Mouse (Mus musculus) spleen, postnatal 10 days (tissue): Measurements from ENCODE around the gene Slc16a10.
A peak's percentile ranks its signal among the peaks of the same experiment; 100 is the strongest.

Experiments
- DNase-seq, 2 experiments: peaks; one replicate each; pipeline ENCODE4 v3.0.0; 2021 to 2022; ENCODE audit warnings: low spot score in 2 of 2

Gene Slc16a10

DNA sequence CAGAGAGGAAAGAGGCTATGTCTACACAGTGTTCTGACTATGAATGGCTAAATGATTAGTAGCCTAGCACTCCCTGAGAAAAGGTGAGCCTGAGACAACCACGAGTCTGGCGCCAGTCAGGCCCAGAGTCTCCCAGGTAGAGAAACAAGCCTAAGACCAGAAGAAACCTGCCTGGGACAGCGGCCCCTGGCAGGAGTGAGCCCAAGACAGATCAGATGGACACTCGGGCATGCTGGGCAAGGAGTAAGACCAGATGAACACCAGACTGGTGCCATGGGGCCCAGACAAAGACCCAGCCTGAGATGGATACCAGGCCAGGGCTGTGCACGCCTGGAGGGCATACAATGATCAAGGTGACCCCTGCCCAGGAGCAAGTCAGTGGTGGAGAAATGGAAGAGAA is 32.5 kb downstream of the Slc16a10 start:
- DNase-seq, result no peak

GRCm38 (mm10) chr10:40108992-40109391 is 33.1 kb downstream of the Slc16a10 start:
- DNase-seq, result no peak

DNA sequence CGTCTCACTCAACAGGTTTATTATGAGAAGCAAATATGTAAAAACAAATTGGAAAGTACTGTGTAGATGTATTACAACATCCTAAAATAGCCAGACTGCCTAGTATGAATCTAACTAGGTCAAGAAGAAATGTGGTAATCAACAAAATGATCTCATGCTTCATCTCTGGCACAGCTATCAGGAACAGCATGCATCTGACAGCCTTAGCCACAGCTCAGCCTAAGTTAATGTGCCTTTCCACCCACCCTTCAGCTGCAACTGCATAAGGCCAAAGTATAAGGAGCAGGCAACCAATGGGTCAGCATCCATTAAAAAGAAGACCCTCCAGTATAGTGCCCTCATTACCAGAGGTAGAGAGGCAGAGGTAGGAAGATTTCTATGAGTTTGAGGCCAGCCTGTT is 34.1 kb downstream of the Slc16a10 start:
- no peak for DNase-seq

DNA sequence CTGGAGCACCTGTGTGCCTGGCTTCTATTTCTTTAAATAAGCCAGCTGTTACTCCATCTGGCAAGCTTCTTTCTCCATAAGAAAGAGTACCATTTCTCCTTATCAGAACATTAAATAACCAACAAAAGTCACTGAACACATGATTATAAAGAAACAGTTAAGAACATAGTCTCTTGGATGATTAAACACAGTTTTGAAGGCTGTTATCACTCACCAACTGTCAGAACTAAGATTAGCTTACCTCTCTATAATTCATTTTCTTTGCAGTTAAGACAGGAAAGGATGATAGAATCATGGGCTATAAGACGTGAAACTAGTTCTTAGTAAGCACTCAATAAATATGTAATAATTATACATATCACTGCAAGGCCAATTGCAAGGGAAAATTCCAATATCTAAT is 36.9 kb downstream of the Slc16a10 start:
- no peak for DNase-seq

DNA sequence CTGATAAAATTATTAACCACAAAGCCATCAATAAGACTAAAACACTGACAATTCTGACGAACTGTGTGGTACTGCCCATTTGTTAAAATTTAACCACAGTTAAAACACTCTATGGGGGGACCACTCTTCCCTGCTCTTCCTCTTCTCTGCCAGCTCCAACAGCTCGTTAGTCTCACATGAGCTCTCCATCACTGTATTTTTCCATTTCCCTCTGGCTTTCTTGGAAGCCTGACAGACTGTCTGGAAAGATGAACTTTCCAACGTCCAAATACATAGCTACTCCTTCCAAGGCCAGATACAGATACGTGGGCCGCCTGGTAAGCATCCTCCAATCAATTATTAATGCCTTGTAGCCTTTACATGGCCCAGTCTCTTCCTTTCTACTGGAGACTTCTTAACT is 38.3 kb downstream of the Slc16a10 start:
- DNase-seq, result no peak

DNA sequence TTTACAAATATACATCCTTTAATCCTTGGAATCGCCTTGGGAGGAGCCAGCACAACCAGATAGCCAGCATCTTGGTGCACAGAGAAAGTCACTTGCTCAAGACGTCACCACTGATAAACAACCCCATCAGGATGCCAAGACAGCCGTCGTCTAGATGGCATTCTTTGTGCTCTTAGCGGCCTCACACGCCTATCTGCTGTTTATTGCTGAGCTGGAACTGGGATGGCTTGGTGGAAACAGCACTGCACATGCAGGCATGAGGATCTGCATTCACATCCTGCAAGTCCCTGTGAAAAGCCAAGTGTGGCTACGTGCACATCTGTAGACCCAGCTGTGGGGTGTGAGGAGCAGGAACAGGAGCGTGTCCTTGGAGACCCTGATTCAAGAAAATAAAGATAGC is 39.1 kb downstream of the Slc16a10 start:
- DNase-seq, result no peak

DNA sequence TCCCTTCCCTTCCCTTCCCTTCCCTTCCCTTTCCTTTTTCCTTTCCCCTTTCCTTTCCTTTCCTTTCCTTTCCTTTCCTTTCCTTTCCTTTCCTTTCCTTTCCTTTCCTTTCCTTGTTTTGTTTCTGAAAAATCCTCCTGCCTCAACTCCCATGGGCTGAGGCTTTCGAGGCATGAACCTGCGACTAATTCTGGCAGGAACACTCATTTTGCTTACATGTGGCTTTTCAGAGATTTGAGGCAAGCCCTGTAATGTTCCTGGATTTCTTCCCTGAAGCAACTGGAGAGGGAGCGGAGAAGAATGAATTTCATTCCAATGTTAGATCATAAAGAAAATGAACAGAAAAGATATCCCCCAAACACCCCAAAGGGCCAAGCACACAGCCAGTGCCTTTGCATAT is 39.9 kb downstream of the Slc16a10 start:
- no peak for DNase-seq

DNA sequence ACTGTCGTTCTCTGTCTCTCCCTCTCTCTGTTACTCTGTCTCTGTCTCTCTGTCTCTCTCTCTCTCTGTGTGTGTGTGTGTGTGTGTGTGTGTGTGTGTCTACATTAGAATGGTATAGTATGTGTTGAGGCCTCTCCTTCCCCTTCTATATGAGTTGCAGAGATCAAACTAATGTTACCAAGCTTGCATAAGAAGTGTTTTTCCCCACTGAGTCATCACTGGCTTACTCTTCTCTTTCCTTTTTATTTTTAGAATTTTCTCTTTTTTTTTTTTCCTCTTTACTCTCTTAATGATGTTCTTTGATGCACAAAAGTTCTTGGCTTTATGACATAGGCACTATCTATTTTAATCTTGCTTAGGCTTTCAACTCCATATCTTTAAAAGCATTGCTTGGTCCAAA is 43.6 kb downstream of the Slc16a10 start:
- DNase-seq, result no peak

DNA sequence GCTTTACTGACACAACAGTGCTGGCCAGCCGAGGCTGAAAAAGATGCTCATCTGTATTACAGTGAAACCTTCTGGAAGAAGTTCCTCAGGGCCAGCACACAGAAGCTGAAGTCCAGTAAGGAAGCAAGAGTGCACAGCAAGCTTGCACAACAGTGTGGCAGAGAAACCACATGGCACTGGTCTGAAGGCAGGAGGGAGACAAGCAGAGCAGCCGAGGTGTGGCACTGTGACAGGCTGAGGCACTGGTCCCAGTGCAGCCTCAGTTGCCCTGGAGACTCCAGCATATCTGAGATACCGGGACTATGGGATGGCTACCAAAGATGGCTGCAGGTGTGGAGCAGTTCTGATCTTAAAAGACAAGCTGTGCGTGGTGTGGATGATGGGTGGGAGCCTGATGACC is 44.5 kb downstream of the Slc16a10 start:
- DNase-seq, result peak in 1 of 2 experiments; percentile 10

- no peak for DNase-seq
Observed at GRCm38 (mm10) chr10:40094752-40095151, 47.3 kb downstream of the Slc16a10 start.

DNA sequence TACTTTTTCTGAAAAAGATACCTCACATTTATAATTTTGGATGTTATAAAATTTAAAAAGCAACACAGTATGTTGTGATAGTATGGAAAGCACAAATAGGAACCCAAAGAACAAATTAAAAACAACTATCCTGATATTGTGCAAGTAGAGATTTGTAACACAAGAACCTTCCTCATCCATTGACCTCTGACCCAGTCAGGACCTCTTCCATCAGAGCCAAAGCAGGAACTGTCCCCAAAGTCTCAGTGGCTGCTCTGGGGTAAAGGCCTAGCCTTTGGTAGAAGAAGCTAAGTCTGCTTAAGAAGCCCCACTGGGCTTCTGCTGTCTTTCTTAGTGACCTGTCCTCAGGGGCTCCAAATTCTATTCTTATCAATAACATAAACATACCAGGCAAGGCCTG is 48.5 kb downstream of the Slc16a10 start:
- DNase-seq, result no peak

DNA sequence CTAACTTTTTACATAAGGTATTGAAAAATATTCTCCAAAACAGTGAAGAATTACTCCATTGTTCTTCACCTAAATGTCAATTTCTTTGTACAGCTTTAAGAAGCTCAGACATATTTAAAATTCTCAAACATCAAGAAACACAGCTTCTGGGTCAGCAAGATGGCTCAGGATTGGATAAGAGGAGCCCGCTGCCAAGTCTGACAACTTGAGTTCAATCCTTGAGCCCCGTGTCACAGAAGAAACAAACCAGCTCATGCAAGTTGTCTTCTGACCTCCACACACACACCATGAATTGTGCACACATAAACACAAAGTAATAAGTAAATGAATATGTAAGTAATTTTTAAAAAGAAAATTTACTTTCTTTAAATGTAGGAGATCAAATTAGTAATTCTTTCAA is 50.6 kb downstream of the Slc16a10 start:
- no peak for DNase-seq

- DNase-seq, result no peak
Observed at GRCm38 (mm10) chr10:40090504-40091428, 51.3 kb downstream of the Slc16a10 start.

DNA sequence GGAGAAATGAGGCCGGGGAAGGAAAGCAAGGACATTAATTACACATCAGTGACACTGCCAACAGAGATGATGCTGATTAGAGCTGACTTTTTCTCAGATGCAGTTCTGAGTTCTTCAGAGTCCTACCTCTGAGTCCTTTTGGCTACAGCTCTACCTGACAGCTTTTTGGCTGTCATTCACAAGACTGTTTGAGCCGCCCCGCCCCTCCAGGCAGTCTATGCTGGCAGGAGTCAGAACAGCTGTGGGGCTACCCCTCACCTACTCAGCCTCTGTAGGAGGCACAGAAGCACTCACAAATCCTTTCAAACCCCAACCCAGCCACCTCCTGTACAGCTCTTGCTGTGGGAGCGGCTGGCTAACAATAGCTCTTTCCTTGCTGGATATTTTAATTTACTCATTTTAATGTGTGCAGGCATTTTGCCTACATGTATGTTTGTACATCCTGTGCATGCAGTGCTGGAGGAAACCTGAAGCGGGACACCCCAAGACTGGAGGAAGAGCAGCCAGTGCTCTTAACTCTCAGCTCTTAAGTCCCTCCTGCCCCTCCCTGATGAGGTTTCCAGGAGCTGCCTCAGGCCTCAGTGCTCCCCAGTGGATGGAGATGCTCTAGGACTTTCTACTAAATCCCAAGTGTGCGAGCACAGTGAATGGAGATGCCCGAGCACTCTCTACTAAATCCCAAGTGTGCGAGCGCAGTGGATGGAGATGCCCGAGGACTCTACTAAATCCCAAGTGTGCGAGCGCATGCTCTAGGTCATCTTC is 57.5 kb downstream of the Slc16a10 start:
- no peak for DNase-seq

GRCm38 (mm10) chr10:40083556-40083955 is 58.5 kb downstream of the Slc16a10 start:
- no peak for DNase-seq

DNA sequence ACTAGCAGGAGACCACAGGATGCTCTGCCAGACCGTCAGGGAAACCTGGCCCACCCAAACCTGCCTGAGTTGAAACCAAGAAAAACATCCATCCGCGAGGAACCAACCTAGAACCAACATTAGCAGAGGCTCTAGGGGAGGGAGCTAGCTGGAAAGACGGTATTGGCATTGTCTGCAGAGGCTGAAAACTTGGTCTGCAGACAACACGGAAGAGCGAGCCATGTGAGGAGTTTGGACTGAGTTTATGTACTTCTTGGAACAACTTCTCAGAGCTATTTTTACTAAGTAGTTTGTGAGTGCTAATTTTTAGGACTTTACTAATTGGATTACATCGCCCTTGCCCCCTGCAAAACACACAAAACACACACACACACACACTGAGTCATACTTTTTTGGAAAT is 59.4 kb downstream of the Slc16a10 start:
- no peak for DNase-seq

GRCm38 (mm10) chr10:40080533-40080932 is 61.5 kb downstream of the Slc16a10 start:
- no peak for DNase-seq

DNA sequence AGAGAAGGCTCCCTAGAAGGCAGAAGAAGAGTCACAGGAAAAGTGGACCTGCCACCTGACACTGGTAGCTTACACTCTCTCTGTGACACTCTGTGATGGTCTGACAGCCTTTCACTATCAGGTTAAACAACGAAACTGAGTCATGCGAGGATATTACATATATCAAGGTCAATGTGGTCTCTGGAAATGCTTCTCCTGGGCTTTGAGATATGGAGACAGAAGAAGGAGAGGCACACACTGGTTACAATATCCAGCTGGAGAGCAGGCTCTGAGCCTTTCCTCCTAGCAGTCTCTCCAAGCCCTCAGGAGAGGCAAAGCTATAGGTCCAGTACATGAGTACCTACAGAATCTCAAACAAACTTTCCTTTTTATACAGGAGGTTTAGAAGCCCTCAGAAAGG is 62.8 kb downstream of the Slc16a10 start:
- DNase-seq, result no peak

GRCm38 (mm10) chr10:40077960-40078353 is 64.1 kb downstream of the Slc16a10 start:
- DNase-seq, result no peak

GRCm38 (mm10) chr10:40077346-40077959 is 64.6 kb downstream of the Slc16a10 start:
- no peak for DNase-seq

- DNase-seq, result no peak
Observed at GRCm38 (mm10) chr10:40073608-40074007, 68.5 kb downstream of the Slc16a10 start.

GRCm38 (mm10) chr10:40070684-40071083 is 71.4 kb downstream of the Slc16a10 start:
- DNase-seq, result no peak

DNA sequence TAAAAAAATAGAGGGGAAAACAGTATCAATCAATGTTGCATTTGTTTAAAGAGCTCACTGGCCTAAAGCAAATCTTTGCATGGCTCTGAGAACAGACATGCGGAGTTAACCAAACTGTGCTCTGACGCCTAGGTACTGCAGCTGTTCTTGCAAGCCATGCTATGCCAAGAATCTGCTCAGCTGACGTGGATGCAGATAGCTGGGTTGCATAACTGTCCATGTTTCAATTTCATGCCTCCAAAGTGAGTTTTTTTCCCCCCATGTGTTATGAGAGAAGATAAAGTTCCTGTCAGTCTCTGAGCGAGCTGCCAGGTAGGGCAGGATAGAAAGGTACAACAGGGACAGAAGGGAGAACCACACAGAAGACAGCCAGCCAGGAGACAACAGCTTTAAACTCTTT is 72.8 kb downstream of the Slc16a10 start:
- peak in 1 of 2 experiments; percentile 2 for DNase-seq
